Mouse (Mus musculus) heart, postnatal 14 days (tissue): ENCODE measurements at regions not wholly inside any gene's neighbourhood (a gene's known extent, or its start where the extent isn't known, plus 50 kb on each side); places are given as distances from the start of the nearest gene placed in this dataset.

Source experiments
- DNase-seq, 2 experiments: peaks; one replicate each; pipeline ENCODE4 v3.0.0; 2021 to 2022
- intact Hi-C: fragments of 180-260 bp; cut with DNase I; formaldehyde crosslinking; loops from one replicate; pipeline ENCODE4 v1.15.1; 2025

DNA sequence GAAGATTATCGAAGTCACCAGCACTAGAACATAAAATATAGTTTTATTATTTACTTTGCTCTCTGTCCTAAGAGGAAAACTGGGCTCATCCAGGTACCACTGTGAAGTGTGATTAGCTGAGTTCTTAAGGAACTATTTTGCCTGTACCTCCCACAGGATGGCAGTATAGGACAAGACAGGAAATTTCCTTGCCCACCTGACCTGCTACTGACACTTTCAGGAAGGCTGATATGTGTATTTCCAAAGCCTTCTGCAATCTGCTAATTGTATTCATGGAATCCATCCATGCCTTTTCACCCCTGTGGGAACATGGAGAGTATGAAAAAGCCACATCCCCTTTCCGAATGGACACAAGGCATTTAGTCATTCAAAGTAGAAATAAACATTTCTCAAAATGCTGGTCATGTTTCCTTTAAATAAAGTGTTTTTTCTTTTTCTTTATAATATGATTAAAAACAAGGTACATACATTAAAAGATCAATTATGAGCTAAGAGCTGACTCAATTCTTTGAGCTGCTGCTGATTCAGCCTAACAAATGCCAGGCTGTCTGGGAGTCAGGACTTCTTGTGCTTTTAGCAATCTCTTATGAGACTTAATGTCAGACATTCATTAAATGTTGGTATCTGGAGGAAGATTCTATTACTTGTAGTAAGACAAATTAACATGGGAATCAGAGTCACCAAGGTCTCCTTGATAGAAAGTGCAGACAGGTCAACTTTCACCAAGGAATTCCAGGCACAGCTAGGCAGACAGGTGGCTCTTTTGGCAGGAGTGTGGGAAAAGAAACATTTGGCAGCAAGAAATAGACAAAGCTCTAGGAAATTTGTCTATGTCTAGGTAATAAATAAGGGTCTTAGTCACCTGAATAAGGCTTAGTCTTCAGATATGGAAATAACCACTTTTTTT, 112.4 kb upstream of the Gnpda2 start:
- peak in 1 of 2 experiments; percentile 5 for DNase-seq
- intact Hi-C loops, result loop anchor here (10.0 kb wide), 1 partner anchor 140 kb away; no protein-coding TSS in a partner anchor

DNA sequence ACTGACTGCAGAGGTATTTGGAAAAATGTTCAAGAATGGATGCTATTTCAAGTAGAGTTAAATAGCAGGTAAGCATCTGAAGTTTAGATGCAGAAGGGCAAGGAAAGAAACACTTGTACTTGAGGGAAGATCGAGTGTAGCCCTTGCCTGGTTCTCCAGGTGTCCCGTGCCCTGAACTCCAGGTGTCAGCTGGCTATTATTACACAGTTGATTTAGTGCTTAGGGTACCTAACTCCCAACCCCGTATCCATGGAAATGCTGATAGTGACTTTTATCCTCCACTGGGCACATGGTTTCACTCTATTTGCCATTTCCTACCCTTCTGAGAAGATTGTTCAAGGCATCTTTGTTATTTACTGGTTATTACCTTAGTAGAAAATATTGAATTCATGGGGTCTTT, 86.6 kb upstream of the Gnpda2 start:
- no peak for DNase-seq
- intact Hi-C loops, result no loop called here

DNA sequence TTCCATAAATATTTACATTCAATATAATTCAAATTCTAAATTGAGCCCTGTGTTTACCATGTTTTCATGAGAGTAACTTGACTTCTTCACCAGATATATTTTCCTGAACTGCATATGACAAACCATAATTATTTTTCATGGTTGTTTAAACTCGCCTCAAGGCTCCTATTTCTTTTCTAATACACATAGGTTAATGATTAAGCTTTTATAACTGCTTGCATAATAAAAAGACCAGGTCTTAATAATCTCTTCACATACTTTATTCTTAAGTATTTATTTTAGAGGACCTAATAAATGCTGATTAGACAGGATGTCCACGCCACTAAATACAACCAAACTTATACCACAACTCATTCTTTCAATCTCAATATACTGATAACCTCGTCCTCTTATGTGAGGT, 86.1 kb upstream of the Gnpda2 start:
- intact Hi-C loops, result no loop called here
- DNase-seq, result no peak

DNA sequence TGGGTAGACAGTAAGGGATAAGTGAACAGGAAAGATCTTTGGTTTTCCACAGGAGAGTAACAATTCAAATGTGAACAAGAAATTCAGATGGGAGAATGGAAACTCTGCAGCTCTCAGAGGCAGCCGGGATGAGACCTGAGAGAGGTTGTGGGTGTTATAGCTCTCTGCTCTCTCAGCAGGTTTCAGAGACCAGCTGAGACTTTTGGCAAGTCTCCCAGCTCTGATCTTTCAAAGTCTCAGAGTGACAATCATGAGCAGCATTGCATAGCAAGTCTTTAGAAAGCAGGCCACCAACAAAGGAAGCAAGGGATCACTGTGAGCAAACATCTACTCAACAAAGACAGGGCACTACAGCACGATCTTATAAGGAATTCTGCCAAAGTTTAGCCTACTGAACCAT, 73.4 kb upstream of the Gnpda2 start:
- intact Hi-C loops, result no loop called here
- DNase-seq, result peak in 1 of 2 experiments; percentile 1

DNA sequence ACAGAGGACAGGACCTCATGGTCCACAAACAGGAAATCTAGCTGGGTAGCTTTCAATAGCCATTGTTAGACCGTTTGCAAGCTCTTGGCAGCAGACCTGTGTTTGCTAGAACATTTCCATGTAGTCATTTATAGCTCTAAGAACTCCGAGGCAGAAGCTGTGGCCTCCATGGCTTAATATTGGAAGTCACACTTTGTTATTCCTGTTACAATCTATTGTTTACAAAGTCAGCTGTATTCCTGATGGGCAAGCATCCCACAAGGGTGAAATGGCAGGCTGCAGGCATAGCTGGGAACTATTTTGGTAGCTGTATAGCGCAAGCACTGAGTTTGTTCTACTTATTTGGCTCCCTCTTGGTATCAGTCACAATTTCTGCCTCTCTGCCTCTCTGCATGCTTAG, 71.8 kb upstream of the Gnpda2 start:
- DNase-seq, result peak; percentile 5 to 6
- intact Hi-C loops, result no loop called here
